Mouse (Mus musculus): ENCODE measurements around the gene Trim66.

GRCm38 (mm10) chr7:109527536-109527935, 19.6 kb upstream of the Trim66 start:
- TF ChIP-seq POLR2A (IDR thresholded peaks at IDR 0.05; ENCODE audit: borderline replicate concordance, extremely low read depth, low read depth, low read length): no peak
- TF ChIP-seq CTCF (IDR thresholded peaks at IDR 0.05; ENCODE audit: insufficient read depth, low read length): no peak
